Mouse (Mus musculus) lung, embryonic 16.5 days (tissue): ENCODE measurements around the gene Gm12248. TPM values are rescaled to one million over a fixed set of nuclear protein-coding genes. Genes with fewer than 3 reads are reported as not detected.

Experiments used
- ATAC-seq: fragments of 200-750 bp; cut with Nextera tagmentation; 2 replicates; pipeline ENCODE4 v1.8.0; 2017; ENCODE audit warnings: low read depth, mild to moderate bottlenecking, moderate library complexity
- H3K27ac ChIP-seq: fragments of 300-500 bp; sonication (generic); 2 replicates; pipeline ENCODE4 v1.5.1; 2014; ENCODE audit warnings: mild to moderate bottlenecking, control low read depth, low read length
- H3K27me3 ChIP-seq: fragments of 300-500 bp; sonication (generic); 2 replicates; pipeline ENCODE4 v1.6.1; 2014; ENCODE audit warnings: low read depth, low read length, mixed read lengths; ENCODE audit not compliant: control insufficient read depth, insufficient read depth
- H3K36me3 ChIP-seq: fragments of 300-500 bp; sonication (generic); 2 replicates; pipeline ENCODE4 v1.6.1; 2014; ENCODE audit warnings: low read length; ENCODE audit not compliant: control insufficient read depth, insufficient read depth
- H3K4me1 ChIP-seq: fragments of 300-500 bp; sonication (generic); replicated peaks from 2 replicates; pipeline ENCODE4 v1.6.1; 2014; ENCODE audit warnings: low read length, mixed read lengths; ENCODE audit not compliant: control insufficient read depth, insufficient read depth
- H3K4me2 ChIP-seq: fragments of 300-500 bp; sonication (generic); 2 replicates; pipeline ENCODE4 v1.6.1; 2014; ENCODE audit warnings: low read depth, low read length, control low read depth
- H3K4me3 ChIP-seq: fragments of 300-500 bp; sonication (generic); 2 replicates; pipeline ENCODE4 v1.5.1; 2014; ENCODE audit warnings: mild to moderate bottlenecking, low read length, control low read depth
- H3K9ac ChIP-seq: fragments of 300-500 bp; sonication (generic); 2 replicates; pipeline ENCODE4 v1.6.1; 2014; ENCODE audit warnings: low read length, control low read depth
- H3K9me3 ChIP-seq: fragments of 300-500 bp; sonication (generic); 2 replicates; pipeline ENCODE4 v1.6.1; 2016; ENCODE audit warnings: low read length; ENCODE audit not compliant: control insufficient read depth
- WGBS: fragments of 180-500 bp; shearing (Covaris S2); extraction: QIAGEN DNeasy Blood & Tissue Kit; methylation state at CpG from one replicate; pipeline ENCODE4 v1.1.7; 2014; 5-methylcytosine and 5-hydroxymethylcytosine counted together
- polyA plus RNA-seq: library from polyadenylated mRNA; unstranded; fragments of >200 nt; fragmentation: Nextera tagmentation; extraction: Ambion mirVana; gene quantifications from 2 replicates; pipeline ENCODE4 v1.2.1, GENCODE M21; 2015

The Gm12248 gene
- polyA plus RNA-seq, 1 experiment from 2014 or later: not detected

GRCm38 (mm10) chr11:58126397-58127160, 33.6 kb upstream of the Gm12248 start:
- Histone ChIP-seq H3K27me3 (no peaks in the 10 kb centered on the region), H3K4me3 (no peak overlapping the region), H3K36me3 (peaks cover 19% of the 10 kb centered on the region), H3K27ac (no peak overlapping the region), H3K4me2 (no peak overlapping the region), H3K4me1 (no peaks in the 10 kb centered on the region), H3K9ac (no peak overlapping the region), H3K9me3 (no peaks in the 10 kb centered on the region)
- ATAC-seq: peak; percentile 53
- 46% methylated on average over 7 of the region's 7 CpGs for WGBS

GRCm38 (mm10) chr11:58125021-58125420, 32.1 kb upstream of the Gm12248 start:
- Histone ChIP-seq H3K4me2 (no peak overlapping the region), H3K9me3 (no peaks in the 10 kb centered on the region), H3K27ac (peak overlapping the region; percentile 13; the same call in 1 of the 2 replicates), H3K9ac (no peak overlapping the region; the same call in 1 of the 2 replicates), H3K4me1 (no peaks in the 10 kb centered on the region), H3K36me3 (peaks cover 25% of the 10 kb centered on the region), H3K4me3 (no peak overlapping the region), H3K27me3 (no peaks in the 10 kb centered on the region)
- 61% methylated on average over 11 of the region's 11 CpGs for WGBS
- peak; percentile 58; the same call in 1 of the 2 replicates for ATAC-seq

- no peak overlapping the region for H3K4me2 ChIP-seq
- H3K27me3 ChIP-seq: no peaks in the 10 kb centered on the region
- ATAC-seq: no peak
- WGBS: 91% methylated on average over 2 of the region's 2 CpGs
- no peak overlapping the region for H3K4me3 ChIP-seq
- H3K36me3 ChIP-seq: peaks cover 27% of the 10 kb centered on the region
- no peaks in the 10 kb centered on the region for H3K4me1 ChIP-seq
- H3K9me3 ChIP-seq: no peaks in the 10 kb centered on the region
- no peak overlapping the region for H3K9ac ChIP-seq
- no peak overlapping the region for H3K27ac ChIP-seq
These were observed 30.8 kb upstream of the Gm12248 start for GRCm38 (mm10) chr11:58123711-58124110.

DNA sequence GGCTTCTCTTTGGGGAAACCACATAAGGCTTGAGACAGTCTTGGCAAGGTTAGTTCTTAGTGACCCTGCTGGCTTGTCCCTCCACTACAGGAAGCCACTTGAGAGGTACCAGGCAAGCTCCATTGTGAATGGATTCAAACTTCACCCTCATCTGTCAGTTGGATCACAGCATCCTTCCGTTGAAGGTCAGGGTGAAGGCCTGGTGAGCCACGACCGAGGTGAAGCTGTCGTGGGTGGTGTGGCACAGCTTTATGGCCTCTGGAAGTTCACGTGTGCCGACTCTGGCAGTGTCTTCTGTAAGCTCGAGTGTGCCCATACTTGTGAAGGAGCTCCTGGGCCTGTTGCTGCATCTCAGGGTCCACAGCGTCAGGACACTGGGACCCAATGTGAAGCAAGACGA, 28.4 kb upstream of the Gm12248 start:
- no peaks in the 10 kb centered on the region for H3K4me1 ChIP-seq
- H3K36me3 ChIP-seq: peaks cover 36% of the 10 kb centered on the region
- H3K9ac ChIP-seq: no peak overlapping the region
- no peaks in the 10 kb centered on the region for H3K27me3 ChIP-seq
- ATAC-seq: no peak
- no peak overlapping the region for H3K4me2 ChIP-seq
- H3K4me3 ChIP-seq: no peak overlapping the region
- no peak overlapping the region for H3K27ac ChIP-seq
- no peaks in the 10 kb centered on the region for H3K9me3 ChIP-seq
- 86% methylated on average over 9 of the region's 9 CpGs for WGBS

GRCm38 (mm10) chr11:58120655-58121054, 27.7 kb upstream of the Gm12248 start:
- H3K9me3 ChIP-seq: no peaks in the 10 kb centered on the region
- ATAC-seq: no peak
- no peak overlapping the region for H3K4me2 ChIP-seq
- H3K4me3 ChIP-seq: no peak overlapping the region
- H3K27ac ChIP-seq: no peak overlapping the region
- no peaks in the 10 kb centered on the region for H3K27me3 ChIP-seq
- no peaks in the 10 kb centered on the region for H3K4me1 ChIP-seq
- H3K9ac ChIP-seq: no peak overlapping the region
- 80% methylated on average over 3 of the region's 3 CpGs for WGBS
- H3K36me3 ChIP-seq: peaks cover 43% of the 10 kb centered on the region

DNA sequence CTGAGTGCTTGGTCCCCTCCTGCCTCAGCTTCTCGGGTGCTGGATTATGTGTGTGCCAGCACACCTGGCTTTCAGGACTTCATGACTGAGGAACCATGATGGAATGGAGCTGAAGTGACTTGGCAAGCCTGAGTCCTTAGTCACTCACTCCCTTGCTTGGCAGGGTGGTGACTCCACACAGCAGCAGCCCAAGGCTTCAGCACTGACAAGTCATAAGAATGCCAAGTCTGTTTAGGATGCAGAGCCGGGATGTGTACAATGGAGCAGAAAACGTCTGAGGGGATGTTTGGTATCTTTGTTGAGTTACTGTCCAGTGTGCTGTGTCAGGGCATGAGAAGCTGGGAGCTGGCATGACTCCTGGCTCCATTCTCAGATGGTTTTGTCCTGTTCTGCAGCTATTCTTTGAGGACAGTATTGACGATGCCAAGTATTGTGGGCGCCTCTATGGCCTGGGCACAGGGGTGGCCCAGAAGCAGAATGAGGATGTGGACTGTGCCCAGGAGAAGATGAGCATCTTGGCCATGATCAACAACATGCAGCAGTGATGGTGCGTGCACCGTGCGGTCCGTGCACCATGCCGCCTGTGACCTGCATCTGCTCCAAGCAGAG, 24.2 kb upstream of the Gm12248 start:
- ATAC-seq: no peak
- no peaks in the 10 kb centered on the region for H3K27me3 ChIP-seq
- no peak overlapping the region for H3K4me2 ChIP-seq
- 84% methylated on average over 10 of the region's 10 CpGs for WGBS
- H3K27ac ChIP-seq: no peak overlapping the region
- H3K36me3 ChIP-seq: peaks cover 61% of the 10 kb centered on the region
- H3K4me1 ChIP-seq: no peaks in the 10 kb centered on the region
- H3K9me3 ChIP-seq: no peaks in the 10 kb centered on the region
- no peak overlapping the region for H3K9ac ChIP-seq
- no peak overlapping the region for H3K4me3 ChIP-seq

DNA sequence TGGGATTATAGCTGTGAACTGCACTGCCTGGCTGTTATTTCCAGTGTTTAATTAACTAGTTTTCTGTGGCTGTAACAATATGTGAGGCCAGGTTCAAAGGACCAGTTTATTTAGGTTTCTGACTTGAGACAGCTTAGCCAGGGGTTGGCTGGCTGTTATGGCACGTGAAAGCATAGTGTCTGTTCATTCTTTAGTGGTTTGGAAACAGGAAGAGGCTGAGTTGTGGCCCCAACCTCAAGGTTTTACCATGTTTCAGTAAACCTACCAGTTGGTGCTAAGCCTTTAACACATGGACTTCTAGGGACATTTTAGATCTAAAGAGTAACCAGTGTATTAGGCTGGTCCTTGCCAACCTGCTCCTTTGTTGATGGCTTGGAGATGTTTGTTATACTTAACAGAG, 23.6 kb upstream of the Gm12248 start:
- no peak for ATAC-seq
- no peak overlapping the region for H3K4me2 ChIP-seq
- no peak overlapping the region for H3K4me3 ChIP-seq
- WGBS: 69% methylated on average over 1 of the region's 1 CpGs
- no peak overlapping the region for H3K27ac ChIP-seq
- no peaks in the 10 kb centered on the region for H3K27me3 ChIP-seq
- no peaks in the 10 kb centered on the region for H3K4me1 ChIP-seq
- peaks cover 61% of the 10 kb centered on the region for H3K36me3 ChIP-seq
- no peaks in the 10 kb centered on the region for H3K9me3 ChIP-seq
- no peak overlapping the region for H3K9ac ChIP-seq

- no peaks in the 10 kb centered on the region for H3K27me3 ChIP-seq
- ATAC-seq: no peak
- H3K4me3 ChIP-seq: no peak overlapping the region
These were observed 14.9 kb upstream of the Gm12248 start for GRCm38 (mm10) chr11:58107664-58108337.

DNA sequence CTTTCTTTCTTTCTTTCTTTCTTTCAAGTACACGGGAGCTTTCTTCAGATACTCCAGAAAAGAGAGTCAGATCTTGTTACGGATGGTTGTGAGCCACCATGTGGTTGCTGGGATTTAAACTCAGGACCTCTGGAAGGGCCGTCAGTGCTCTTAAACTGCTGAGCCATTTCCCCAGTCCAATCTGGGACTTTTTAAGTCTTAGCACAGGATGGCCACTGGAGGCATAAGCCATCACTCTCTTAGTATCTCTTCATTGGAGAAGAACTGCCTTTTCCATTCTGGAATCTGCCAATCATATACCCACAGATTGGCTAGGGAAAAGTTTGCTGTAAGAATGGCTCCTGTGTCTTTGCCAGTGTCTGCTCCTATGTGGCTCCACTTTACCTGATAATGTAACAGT, 14.1 kb upstream of the Gm12248 start:
- WGBS: 47% methylated on average over 3 of the region's 3 CpGs
- Histone ChIP-seq H3K36me3 (peaks cover 27% of the 10 kb centered on the region), H3K4me1 (peaks cover 10% of the 10 kb centered on the region), H3K9ac (no peak overlapping the region), H3K27me3 (no peaks in the 10 kb centered on the region), H3K9me3 (no peaks in the 10 kb centered on the region), H3K4me3 (no peak overlapping the region), H3K27ac (no peak overlapping the region), H3K4me2 (no peak overlapping the region)
- no peak for ATAC-seq

More at GRCm38 (mm10) chr11:58107664-58108337, 14.9 kb upstream of the Gm12248 start:
- Histone ChIP-seq H3K9me3 (no peaks in the 10 kb centered on the region), H3K9ac (no peak overlapping the region), H3K4me2 (no peak overlapping the region), H3K27ac (no peak overlapping the region), H3K4me1 (peaks cover 10% of the 10 kb centered on the region), H3K36me3 (peaks cover 28% of the 10 kb centered on the region)
- 80% methylated on average over 4 of the region's 4 CpGs for WGBS
